Mouse (Mus musculus) spleen, postnatal 4 days (tissue): Measurements from ENCODE around the gene Kcnk3.

Source experiments
- DNase-seq, 2 experiments: peaks; one replicate each; pipeline ENCODE4 v3.0.0; 2022; ENCODE audit warnings: low spot score in 2 of 2

Gene Kcnk3

DNA sequence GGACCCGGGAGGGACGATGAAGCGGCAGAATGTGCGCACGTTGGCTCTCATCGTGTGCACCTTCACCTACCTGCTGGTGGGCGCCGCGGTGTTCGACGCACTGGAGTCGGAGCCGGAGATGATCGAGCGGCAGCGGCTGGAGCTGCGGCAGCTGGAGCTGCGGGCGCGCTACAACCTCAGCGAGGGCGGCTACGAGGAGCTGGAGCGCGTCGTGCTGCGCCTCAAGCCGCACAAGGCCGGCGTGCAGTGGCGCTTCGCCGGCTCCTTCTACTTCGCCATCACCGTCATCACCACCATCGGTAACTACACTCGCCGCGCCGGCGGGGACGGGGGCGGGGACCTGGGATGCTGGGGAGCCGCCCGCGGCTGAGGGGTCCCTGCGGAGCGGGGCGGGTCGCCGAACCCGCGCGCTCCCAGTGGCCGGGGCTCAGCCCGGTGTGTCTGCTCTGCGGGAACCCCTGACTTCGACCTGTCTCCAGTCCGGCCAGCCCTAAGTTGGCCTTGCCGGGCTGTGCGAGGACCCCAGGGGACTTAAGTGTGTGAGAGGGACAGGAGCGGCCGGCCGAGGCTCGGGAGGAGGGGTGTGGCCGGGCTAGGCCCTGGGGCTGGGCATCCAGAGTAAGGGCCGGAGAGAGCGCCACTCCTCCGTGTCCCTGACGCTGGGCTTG, 465 bp downstream of the Kcnk3 start:
- DNase-seq: peak in 1 of 2 experiments; percentile 67

GRCm38 (mm10) chr5:30589069-30589468, 1.1 kb downstream of the Kcnk3 start:
- no peak for DNase-seq

DNA sequence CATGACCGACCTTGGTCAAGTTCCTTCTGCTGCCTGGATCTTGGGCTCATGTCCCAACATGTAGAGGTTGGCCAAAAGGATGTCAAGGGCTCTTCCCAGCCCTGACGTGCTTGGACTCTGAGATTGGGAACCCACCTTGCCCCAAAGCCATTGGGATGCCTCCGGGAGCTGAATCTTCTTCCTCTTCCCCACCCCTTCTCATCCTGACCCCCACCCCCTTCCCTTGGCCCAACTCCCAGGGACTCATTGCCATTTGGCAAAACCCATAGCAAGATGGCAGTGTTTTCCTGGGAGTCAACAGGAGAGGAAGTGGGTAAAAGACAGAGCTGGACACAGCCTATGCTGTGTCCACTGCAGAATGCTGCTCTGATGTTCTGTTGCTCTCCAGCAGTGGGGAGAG, 1.6 kb downstream of the Kcnk3 start:
- no peak for DNase-seq

DNA sequence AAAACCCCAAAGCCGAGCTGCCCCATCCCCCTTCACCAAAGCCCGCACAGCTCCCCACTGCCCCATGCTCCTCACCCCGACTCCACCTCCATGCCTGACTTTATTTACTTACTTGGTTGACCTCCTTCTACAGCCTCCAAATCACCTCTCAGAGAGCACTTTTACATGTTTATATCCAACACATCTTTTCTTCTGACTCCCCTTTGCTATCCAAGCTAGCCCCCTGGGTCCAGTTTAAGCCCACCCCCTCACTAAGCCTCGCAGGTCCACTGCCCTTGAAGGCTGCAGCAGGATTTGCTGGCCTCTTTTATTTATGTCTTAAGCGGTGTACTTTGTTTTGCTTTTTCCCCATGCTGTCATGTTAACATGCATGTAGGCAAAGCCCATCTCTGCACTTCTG, 2.3 kb downstream of the Kcnk3 start:
- no peak for DNase-seq

DNA sequence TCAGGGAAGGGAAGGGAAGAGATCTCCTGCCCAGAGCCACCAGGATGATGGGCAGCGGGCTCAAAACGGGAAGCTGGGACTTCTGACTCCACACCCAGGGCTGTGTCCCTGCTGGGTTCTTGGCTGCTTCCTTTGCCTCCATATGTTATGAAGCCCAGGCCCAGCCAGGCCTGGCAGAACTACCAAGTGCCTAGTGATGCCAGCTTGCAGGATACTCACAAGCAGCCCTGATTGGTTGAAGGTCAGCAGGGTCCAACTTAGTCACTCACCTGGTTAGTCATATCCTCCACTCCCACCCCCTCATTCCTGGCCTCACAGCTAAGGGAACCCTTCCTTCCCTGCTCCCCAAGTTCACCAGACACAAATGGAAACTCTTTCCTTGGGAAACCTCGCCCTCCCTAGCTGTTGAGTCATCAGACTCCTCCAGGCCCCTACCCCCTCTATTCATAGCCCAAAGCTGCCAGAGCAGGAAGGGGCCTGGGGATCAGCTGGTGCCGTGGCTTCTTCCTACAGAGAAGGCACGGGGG, 3.3 kb downstream of the Kcnk3 start:
- DNase-seq: no peak

DNA sequence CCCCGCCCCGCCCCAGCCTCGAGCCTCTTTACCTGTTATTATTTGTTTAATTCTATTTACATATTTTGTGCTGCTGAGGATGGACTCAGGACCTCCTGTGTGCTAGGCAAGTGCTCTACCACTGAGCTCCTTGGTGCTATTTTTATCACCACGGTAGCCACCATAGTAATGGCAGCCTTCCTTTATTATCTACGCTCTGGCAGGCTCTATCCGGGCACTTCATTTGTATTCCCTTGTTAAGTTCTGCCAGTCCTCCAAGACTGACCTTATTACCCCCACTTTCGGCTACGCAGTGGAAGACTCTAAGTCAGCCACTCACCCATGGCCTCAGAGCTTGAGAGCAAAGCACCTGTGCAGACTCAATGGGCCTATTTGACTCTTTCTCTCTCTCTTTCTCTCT, 3.8 kb downstream of the Kcnk3 start:
- DNase-seq: no peak

- DNase-seq: no peak
Observed at GRCm38 (mm10) chr5:30592279-30592980, 4.5 kb downstream of the Kcnk3 start.

DNA sequence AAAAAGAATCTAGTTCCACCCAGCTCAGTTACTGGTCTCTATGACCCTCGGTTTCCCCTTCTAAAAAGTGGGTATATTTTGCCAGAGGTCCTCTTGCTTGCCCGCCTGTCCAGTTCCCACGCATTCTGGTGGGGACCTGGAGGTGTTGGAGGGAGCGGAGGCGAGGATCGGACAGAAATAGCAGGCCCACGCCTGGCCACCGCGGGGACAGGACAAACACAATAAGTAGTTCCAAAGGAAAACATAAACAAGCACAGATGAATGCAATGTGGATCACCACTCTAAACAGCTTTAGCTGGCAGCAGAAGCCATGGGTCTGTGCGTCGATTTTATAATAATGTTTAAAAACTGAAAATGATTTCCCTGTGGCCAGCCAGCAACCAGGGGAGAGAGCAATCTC, 5.4 kb downstream of the Kcnk3 start:
- DNase-seq: no peak

DNA sequence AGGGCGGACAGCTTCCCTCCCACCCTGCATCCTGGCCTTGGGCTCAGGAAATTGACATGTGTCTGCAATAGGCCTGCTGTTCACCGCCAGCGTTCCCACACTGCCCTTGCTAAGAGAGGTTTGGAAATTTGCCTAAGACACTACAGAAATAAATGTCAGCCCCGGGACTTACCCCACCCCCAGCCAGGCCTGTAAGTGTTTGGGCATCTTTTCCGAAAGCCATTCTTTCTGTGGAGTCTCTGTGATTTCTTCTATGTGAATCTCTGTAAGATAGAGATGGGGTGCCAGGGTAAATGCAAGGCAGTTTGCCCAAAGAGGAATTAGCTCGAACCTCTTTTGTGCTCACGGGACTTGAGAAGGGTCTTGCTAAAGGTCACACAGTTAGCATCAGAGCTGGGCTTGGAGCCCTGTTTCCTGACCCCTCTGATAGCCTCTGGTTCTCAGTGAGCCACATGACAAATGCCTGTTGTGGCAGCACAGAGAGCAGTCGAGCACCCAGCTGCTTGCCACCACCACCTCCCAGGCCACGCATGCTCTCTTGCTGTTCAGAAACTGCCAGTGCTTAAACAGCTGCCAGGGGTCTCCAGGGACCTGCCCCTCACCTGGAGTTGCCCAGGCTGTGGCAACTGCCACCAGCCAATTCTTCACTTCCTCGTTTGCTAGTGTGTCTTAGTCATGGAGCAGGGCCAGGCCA, 6.0 kb downstream of the Kcnk3 start:
- peak; percentile 63 to 76 for DNase-seq

DNA sequence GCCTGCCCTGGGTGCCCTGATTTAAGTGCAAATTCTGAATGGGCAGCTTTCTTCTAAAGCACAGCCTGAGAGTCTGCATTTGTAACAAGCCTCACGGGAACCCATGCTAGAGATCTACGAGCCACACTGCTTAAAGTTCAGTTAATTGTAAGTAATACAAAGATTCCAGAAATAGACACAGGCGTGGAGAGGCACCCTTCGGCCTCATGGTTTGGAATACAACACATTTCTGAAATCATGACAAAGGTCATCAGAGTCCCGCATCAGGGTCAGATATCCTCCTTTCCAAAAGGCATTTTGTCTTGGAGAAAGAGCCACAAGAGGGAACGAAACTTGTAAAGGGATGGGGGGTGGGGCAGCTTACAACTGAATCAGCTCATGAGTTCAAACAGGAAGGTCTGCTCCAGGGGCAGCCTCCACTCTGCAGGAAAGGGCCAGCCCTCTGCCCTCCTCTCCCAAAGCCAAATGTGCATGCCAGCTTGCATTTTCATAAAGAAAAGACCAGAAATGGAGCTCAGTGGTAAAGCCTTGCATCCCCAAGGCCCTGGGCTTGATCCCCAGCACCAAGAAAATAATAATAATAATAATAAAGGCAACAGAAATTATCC, 7.1 kb downstream of the Kcnk3 start:
- no peak for DNase-seq

GRCm38 (mm10) chr5:30601397-30601796, 13.4 kb downstream of the Kcnk3 start:
- DNase-seq: no peak

DNA sequence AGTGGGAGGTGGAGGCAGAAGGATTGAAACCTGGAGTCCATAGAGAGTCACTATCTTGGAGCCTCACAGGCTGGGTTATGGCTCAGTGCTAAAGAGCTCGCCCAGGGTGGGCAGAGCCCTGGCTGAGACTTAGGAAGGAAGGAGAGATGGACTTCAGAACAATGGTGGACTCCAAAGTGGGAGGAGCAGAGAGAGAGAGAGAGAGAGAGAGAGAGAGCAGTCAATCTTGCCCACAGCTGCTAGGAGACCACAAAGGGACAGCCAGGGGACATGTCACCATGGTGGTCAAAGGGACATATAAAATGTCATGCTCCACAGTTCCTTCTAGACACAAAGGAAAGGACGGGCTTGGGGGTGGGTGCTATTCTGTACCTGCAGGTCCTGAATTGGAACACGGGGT, 15.3 kb downstream of the Kcnk3 start:
- no peak for DNase-seq

- no peak for DNase-seq
Observed at GRCm38 (mm10) chr5:30603926-30604325, 16.0 kb downstream of the Kcnk3 start.

- no peak for DNase-seq
Observed at GRCm38 (mm10) chr5:30604769-30605188, 16.8 kb downstream of the Kcnk3 start.

GRCm38 (mm10) chr5:30605649-30606048, 17.7 kb downstream of the Kcnk3 start:
- DNase-seq: no peak

- no peak for DNase-seq
Observed at GRCm38 (mm10) chr5:30606424-30607073, 18.6 kb downstream of the Kcnk3 start.

GRCm38 (mm10) chr5:30609094-30609493, 21.1 kb downstream of the Kcnk3 start:
- DNase-seq: no peak

DNA sequence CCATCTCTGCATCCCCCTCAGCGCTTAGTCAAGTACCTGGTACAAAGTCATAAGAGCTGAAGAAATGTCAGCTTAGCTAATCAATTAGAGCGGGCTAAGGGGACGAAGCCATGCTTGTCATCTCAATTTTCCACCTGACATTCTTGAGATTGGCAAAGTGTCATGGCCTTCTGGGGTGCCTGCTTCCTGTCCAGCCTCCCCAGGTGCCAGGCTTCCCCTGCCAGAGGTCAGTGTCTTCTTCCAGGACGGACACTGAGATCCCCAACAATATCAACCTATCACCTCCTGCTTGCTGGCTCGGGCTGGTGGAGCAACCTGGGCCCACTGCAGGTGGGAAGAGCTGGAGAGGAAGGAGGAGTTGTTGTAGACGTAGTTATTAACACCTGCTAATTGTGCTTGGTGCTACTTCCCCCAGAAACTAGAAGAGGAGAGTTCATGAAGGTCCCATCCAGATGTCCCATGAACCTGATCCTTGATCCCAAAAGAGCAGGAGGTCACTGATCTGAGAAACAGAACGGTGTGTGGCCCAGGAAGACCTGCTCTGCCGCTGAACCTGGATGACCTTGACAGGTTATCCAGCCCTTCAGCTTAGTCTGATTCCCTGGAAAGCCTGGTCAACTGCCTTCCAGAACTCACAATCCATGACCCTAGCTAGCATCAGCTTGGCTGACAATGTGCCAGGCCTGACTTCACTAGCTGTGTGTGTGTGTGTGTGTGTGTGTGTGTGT, 22.1 kb downstream of the Kcnk3 start:
- DNase-seq: no peak

DNA sequence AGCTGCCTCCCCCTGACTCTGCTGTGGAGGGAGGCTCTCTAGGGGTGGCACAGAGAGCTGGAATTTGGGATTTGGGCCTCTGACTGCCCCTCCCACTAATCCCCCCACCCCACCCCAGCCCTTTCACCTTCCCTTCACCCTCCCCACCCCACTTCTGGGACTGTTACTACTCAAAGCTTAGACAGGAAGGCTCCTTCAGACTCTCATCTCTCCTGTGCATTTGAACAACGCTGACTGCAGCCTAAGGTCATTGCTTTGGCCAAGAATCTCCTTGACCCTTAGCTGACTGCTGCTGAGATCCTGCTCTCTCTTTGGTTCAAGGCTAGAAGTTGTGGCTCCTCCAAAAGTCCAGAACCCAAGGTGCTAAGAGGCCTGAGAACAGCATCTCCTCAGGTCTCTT, 23.1 kb downstream of the Kcnk3 start:
- DNase-seq: no peak

DNA sequence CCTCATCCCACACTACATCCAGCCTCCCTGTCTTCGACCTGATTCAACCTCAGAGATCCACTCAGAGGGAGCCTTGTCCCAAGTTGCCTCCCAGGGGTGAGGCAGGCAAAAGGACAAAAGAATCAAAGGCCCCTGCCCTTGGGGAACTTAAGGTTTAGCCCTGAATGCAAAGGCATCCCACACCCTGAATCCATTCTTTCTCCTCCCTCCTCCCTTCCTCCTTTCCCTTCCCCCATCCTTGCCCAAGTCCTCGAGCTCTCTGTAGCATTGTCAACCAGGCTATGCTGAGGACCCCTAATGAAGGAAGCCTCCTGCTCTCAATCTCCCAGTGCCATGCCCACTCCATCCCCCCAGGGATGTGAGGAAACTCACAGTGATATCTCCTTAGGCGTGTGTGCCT, 23.7 kb downstream of the Kcnk3 start:
- DNase-seq: no peak

DNA sequence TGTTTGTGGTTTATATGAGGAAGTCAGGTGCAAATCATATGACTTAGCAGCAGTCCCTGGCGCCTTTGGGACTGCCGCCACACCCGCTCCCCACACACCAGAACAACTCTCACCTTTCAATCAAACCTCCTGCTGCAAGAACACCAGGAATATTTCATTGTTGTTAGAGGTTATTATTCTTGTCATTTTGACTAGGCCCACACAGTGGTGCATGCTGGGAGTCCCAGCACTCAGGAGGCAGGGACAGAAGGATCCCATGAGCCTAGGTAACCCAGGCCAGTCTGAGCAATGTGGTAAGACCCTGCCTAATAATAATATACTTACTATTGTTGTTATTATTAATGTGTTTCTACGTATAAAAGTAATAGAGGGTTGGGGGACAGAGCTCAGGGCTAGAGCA, 24.6 kb downstream of the Kcnk3 start:
- no peak for DNase-seq
